Mouse (Mus musculus) liver, embryonic 14.5 days (tissue): Measurements from ENCODE around the gene Tubg1.
"Not testable (repeated sequence)": the region's sequence is repeated elsewhere in the genome, so short reads cannot be mapped to it uniquely, and the experiment has no call there.

Experiments used
- CTCF ChIP-seq: IDR thresholded peaks from 2 replicates; pipeline ENCODE4 v1.5.1; 2016; ENCODE audit warnings: antibody characterized with exemption, low read depth, control low read depth
- EP300 ChIP-seq: IDR thresholded peaks from 2 replicates; pipeline ENCODE4 v1.6.1; 2016; ENCODE audit warnings: antibody characterized with exemption, low read depth

GRCm38 (mm10) chr11:101160151-101160550 is 40.4 kb downstream of the Tubg1 start:
- TF ChIP-seq EP300, CTCF: not testable (repeated sequence)
